Comparison of ENCODE assay signal across 27 mouse cellular contexts in genomic region chr17:28609543-28609942, GRCm38 (mm10). TPM values are rescaled to one million over a fixed set of nuclear protein-coding genes. Genes with fewer than 3 reads are reported as not detected.
DNase-seq lines count a peak whose midpoint lies in the region; ATAC-seq and TF ChIP-seq lines count a peak whose summit lies in the region.
"Had no signal": no experiment of that assay in that cellular context is flagged by ENCODE, and none has a peak within 500 bp of the region (broad histone marks: within the 10 kb centered on the region; RNA-seq: fewer than 3 reads in every experiment).

No protein-coding gene starts in this region.

- H3K36me3 ChIP-seq in kidney, postnatal 0 days (ENCODE audit: insufficient read depth, low read length) = peaks cover 21% of the 10 kb centered on the region; the same call in 1 of the 2 replicates
- H3K36me3 ChIP-seq in kidney, embryonic 14.5 days (ENCODE audit: control insufficient read depth, insufficient read depth, low read length) = peaks cover 41% of the 10 kb centered on the region

- H3K27ac ChIP-seq in kidney, postnatal 0 days = no peak overlapping the region
- H3K27ac ChIP-seq in kidney, embryonic 14.5 days (ENCODE audit: low read depth, low read length) = no peak overlapping the region
- H3K27ac ChIP-seq in cortical plate, adult 2 months (ENCODE audit: insufficient read depth, low read length) = no peak overlapping the region
- H3K27ac ChIP-seq: embryonic facial prominence, embryonic 15.5 days; forebrain, embryonic 10.5 days; heart, embryonic 13.5 days; hindbrain, embryonic 15.5 days had no signal

- no peak overlapping the region for H3K4me2 ChIP-seq in kidney, postnatal 0 days (ENCODE audit: low read length)
- no peak overlapping the region for H3K4me2 ChIP-seq in kidney, embryonic 14.5 days (replicated peaks; ENCODE audit: low read depth, low read length)
- H3K4me2 ChIP-seq: embryonic facial prominence, embryonic 15.5 days; heart, embryonic 13.5 days; hindbrain, embryonic 15.5 days had no signal

- no peaks in the 10 kb centered on the region for H3K27me3 ChIP-seq in kidney, postnatal 0 days (ENCODE audit: insufficient read depth, low read length)
- no peaks in the 10 kb centered on the region for H3K27me3 ChIP-seq in kidney, embryonic 14.5 days (ENCODE audit: control insufficient read depth, insufficient read depth, low read length)
- H3K27me3 ChIP-seq: embryonic facial prominence, embryonic 15.5 days; heart, embryonic 13.5 days; hindbrain, embryonic 15.5 days; Patski had no signal

- no peak overlapping the region for H3K4me3 ChIP-seq in kidney, postnatal 0 days (replicated peaks; ENCODE audit: low read depth, low read length)
- H3K4me3 ChIP-seq in kidney, embryonic 14.5 days (ENCODE audit: low read length) = no peak overlapping the region
- no peak overlapping the region for H3K4me3 ChIP-seq in cortical plate, adult 2 months (ENCODE audit: insufficient read depth, low read length)
- H3K4me3 ChIP-seq: embryonic facial prominence, embryonic 15.5 days; erythroblast, embryonic 14.5 days; forebrain, embryonic 10.5 days; heart, embryonic 13.5 days; hindbrain, embryonic 15.5 days had no signal

- peak; percentile 28; the same call in 1 of the 2 replicates for TF ChIP-seq CTCF in kidney, postnatal 0 days (IDR thresholded peaks at IDR 0.05; ENCODE audit: low read depth)
- TF ChIP-seq CTCF in cortical plate, adult 2 months (IDR thresholded peaks at IDR 0.05; ENCODE audit: extremely low read depth, insufficient read depth, low read length) = 0 out of 2 replicates have a peak, but pooled peaks have one; percentile 3

- H3K9ac ChIP-seq in kidney, postnatal 0 days (ENCODE audit: low read depth, low read length) = no peak overlapping the region
- H3K9ac ChIP-seq in kidney, embryonic 14.5 days (ENCODE audit: low read depth, low read length) = no peak overlapping the region
- H3K9ac ChIP-seq: embryonic facial prominence, embryonic 15.5 days; heart, embryonic 13.5 days; hindbrain, embryonic 15.5 days had no signal

- H3K4me1 ChIP-seq in kidney, postnatal 0 days (replicated peaks; ENCODE audit: insufficient read depth, low read length) = no peaks in the 10 kb centered on the region
- H3K4me1 ChIP-seq in kidney, embryonic 14.5 days (ENCODE audit: control insufficient read depth, insufficient read depth, low read length) = no peaks in the 10 kb centered on the region
- no peaks in the 10 kb centered on the region for H3K4me1 ChIP-seq in cortical plate, adult 2 months (ENCODE audit: control insufficient read depth, insufficient read depth, low read length)
- H3K4me1 ChIP-seq: embryonic facial prominence, embryonic 15.5 days; forebrain, embryonic 10.5 days; hindbrain, embryonic 15.5 days had no signal

- no peak for TF ChIP-seq POLR2A in cortical plate, adult 2 months (IDR thresholded peaks at IDR 0.05; ENCODE audit: extremely low read depth, insufficient read depth, low read length)

- H3K9me3 ChIP-seq in kidney, postnatal 0 days (replicated peaks; ENCODE audit: low read length) = no peaks in the 10 kb centered on the region
- H3K9me3 ChIP-seq in kidney, embryonic 14.5 days (ENCODE audit: control insufficient read depth, low read length) = no peaks in the 10 kb centered on the region
- H3K9me3 ChIP-seq: embryonic facial prominence, embryonic 15.5 days; forebrain, embryonic 10.5 days; heart, embryonic 13.5 days; hindbrain, embryonic 15.5 days had no signal

- DNase-seq in CD4-positive, CD25-positive, alpha-beta regulatory T cell, adult 2 months (ENCODE audit: low read depth, low spot score) = peak; percentile 28
- DNase-seq in kidney, postnatal 0 days (ENCODE audit: low spot score) = no peak
- DNase-seq in 416B (ENCODE audit: low read depth) = peak; percentile 52
- no peak for DNase-seq in adrenal gland, postnatal 36 days
- DNase-seq: adrenal gland, postnatal 14 days; cerebellum, adult 2 months; cerebellum, postnatal 10 days; embryo, embryonic 11 days; gastrocnemius, postnatal 36 days; heart, adult 11 months; heart, postnatal 36 days had no signal

- WGBS in kidney, postnatal 0 days = 74% methylated on average over 3 of the region's 3 CpGs
- WGBS in kidney, embryonic 14.5 days = 84% methylated on average over 3 of the region's 3 CpGs

- no peak for ATAC-seq in CD4-positive, CD25-positive, alpha-beta regulatory T cell, adult 4 months
- ATAC-seq in kidney, postnatal 0 days (replicated peaks; ENCODE audit: low FRiP score, low read depth) = no peak
- no peak for ATAC-seq in kidney, embryonic 14.5 days (ENCODE audit: low FRiP score, low TSS enrichment)
- ATAC-seq: activated CD4-positive, CD25-positive, alpha-beta regulatory T cell, adult 4 months; forebrain, embryonic 14.5 days; Patski had no signal

RNA-seq across cellular contexts. Expression of gene Srpk1, which starts 13.0 kb away (rescaled TPM):
- polyA plus RNA-seq in CD4-positive, CD25-positive, alpha-beta regulatory T cell, adult 4 months (2017; shearing (Covaris generic)) = 100 to 1,000 TPM; 204 to 234 TPM
- 79.2 and 85.8 TPM in 2 replicates for polyA plus RNA-seq in kidney, postnatal 0 days (2015; fragmentation: Nextera tagmentation; extraction: Ambion mirVana)
- 134 and 140 TPM in 2 replicates for polyA plus RNA-seq in kidney, embryonic 14.5 days (2014; fragmentation: Nextera tagmentation; extraction: Ambion mirVana)
- 68.5 and 70.7 TPM in 2 replicates for polyA plus RNA-seq in cortical plate, adult 2 months (2012; rRNA removed)
- total RNA-seq in adrenal gland, postnatal 36 days (2021) = 10 to 100 TPM; 57.6 to 69.1 TPM

RNA-seq across cellular contexts. Expression of gene Lhfpl5, which starts 34.1 kb away (rescaled TPM):
- 1 to 10 TPM; 1.1 to 1.3 TPM for polyA plus RNA-seq in CD4-positive, CD25-positive, alpha-beta regulatory T cell, adult 4 months (2017; shearing (Covaris generic))
- polyA plus RNA-seq in kidney, postnatal 0 days (2015; fragmentation: Nextera tagmentation; extraction: Ambion mirVana) = 0.17 TPM in 1 of 2 replicates, not detected in the other
- polyA plus RNA-seq in kidney, embryonic 14.5 days (2014; fragmentation: Nextera tagmentation; extraction: Ambion mirVana) = 0.45 and 0.51 TPM in 2 replicates
- polyA plus RNA-seq in cortical plate, adult 2 months (2012; rRNA removed) = 4.5 and 5.1 TPM in 2 replicates
- total RNA-seq in adrenal gland, postnatal 36 days (2021) = 1 to 10 TPM; 1.3 to 1.8 TPM
- total RNA-seq: gastrocnemius, adult 8-10 months; gastrocnemius, postnatal 36 days; heart, postnatal 36 days had no signal
- polyA plus RNA-seq: erythroblast, embryonic 14.5 days had no signal

RNA-seq across cellular contexts. Expression of gene Clps, which starts 49.0 kb away (rescaled TPM):
- polyA plus RNA-seq in CD4-positive, CD25-positive, alpha-beta regulatory T cell, adult 4 months (2017; shearing (Covaris generic)) = not detected
- not detected in 2 replicates for polyA plus RNA-seq in kidney, postnatal 0 days (2015; fragmentation: Nextera tagmentation; extraction: Ambion mirVana)
- not detected in 2 replicates for polyA plus RNA-seq in kidney, embryonic 14.5 days (2014; fragmentation: Nextera tagmentation; extraction: Ambion mirVana)
- not detected in 2 replicates for polyA plus RNA-seq in cortical plate, adult 2 months (2012; rRNA removed)
- total RNA-seq in adrenal gland, postnatal 36 days (2021) = not detected
- total RNA-seq: adrenal gland, adult 18-20 months; adrenal gland, postnatal 14 days; gastrocnemius, adult 8-10 months; gastrocnemius, postnatal 36 days; heart, postnatal 36 days had no signal
- polyA plus RNA-seq: activated CD4-positive, CD25-positive, alpha-beta regulatory T cell, adult 4 months; embryonic facial prominence, embryonic 11.5 days; embryonic facial prominence, embryonic 15.5 days; erythroblast, embryonic 14.5 days; forebrain, embryonic 10.5 days; forebrain, embryonic 14.5 days; heart, postnatal 0 days; hindbrain, embryonic 11.5 days; Patski had no signal

Comparison
In these comparisons a context has a peak if more than half of its experiments do, and no peak if none do; other contexts are left out.
1. DNase-seq: peak in CD4-positive, CD25-positive, alpha-beta regulatory T cell, adult 2 months (single experiment) and 416B (single experiment); none in kidney, postnatal 0 days (single experiment) and adrenal gland, postnatal 36 days (0 of 2).